10 mouse cellular contexts compared by ENCODE assay signal in genomic region chr5:140940923-140941491, GRCm38 (mm10). TPM values are rescaled to one million over a fixed set of nuclear protein-coding genes. Genes with fewer than 3 reads are reported as not detected.
DNase-seq lines count a peak whose midpoint lies in the region; ATAC-seq lines count a peak whose summit lies in the region.
"Had no signal": no experiment of that assay in that cellular context is flagged by ENCODE, and none has a peak within 500 bp of the region (broad histone marks: within the 10 kb centered on the region; RNA-seq: fewer than 3 reads in every experiment).

No protein-coding gene starts in this region.

- DNase-seq in kidney, adult 18-20 months = peak; percentile 15
- peak; percentile 48 to 57 for DNase-seq in frontal cortex, postnatal 10 days (ENCODE audit: low spot score in 2 of 2)
- DNase-seq in left cerebral cortex, postnatal 10 days (ENCODE audit: extremely low spot score in 1 of 2, low spot score in 2 of 2) = peak; percentile 38 to 68
- DNase-seq in right cerebral cortex, adult 2 months (ENCODE audit: low spot score in 2 of 2) = peak; percentile 41 to 56
- DNase-seq in T-cell, adult 2 months (ENCODE audit: low spot score) = no peak
- no peak for DNase-seq in urinary bladder, postnatal 10 days (ENCODE audit: low spot score)
- DNase-seq: liver, embryonic 13.5 days had no signal

- H3K4me2 ChIP-seq in kidney, embryonic 15.5 days = no peak overlapping the region
- H3K4me2 ChIP-seq in heart, embryonic 12.5 days = no peak overlapping the region
- H3K4me2 ChIP-seq: embryonic facial prominence, embryonic 13.5 days; liver, embryonic 13.5 days had no signal

- H3K4me3 ChIP-seq in kidney, embryonic 15.5 days (replicated peaks) = no peak overlapping the region
- H3K4me3 ChIP-seq in heart, embryonic 12.5 days = no peak overlapping the region
- H3K4me3 ChIP-seq: embryonic facial prominence, embryonic 13.5 days; liver, embryonic 13.5 days had no signal

- intact Hi-C loops in left cerebral cortex, postnatal 10 days (cut with DNase I) = no loop called here

- peaks cover 14% of the 10 kb centered on the region; the same call in 1 of the 2 replicates for H3K4me1 ChIP-seq in kidney, embryonic 15.5 days
- no peaks in the 10 kb centered on the region for H3K4me1 ChIP-seq in heart, embryonic 12.5 days (replicated peaks)
- H3K4me1 ChIP-seq: liver, embryonic 13.5 days had no signal

- ATAC-seq in kidney, embryonic 15.5 days (replicated peaks; ENCODE audit: low FRiP score) = no peak
- no peak for ATAC-seq in heart, embryonic 12.5 days (ENCODE audit: insufficient number of reproducible peaks, low FRiP score)

- 49% methylated on average over 14 of the region's 14 CpGs for WGBS in kidney, embryonic 15.5 days
- WGBS in heart, embryonic 12.5 days = 71% methylated on average over 14 of the region's 14 CpGs

- H3K27me3 ChIP-seq in kidney, embryonic 15.5 days = 0 out of 2 replicates have a peak, but pooled peaks cover 4% of the 10 kb centered on the region
- H3K27me3 ChIP-seq in heart, embryonic 12.5 days (replicated peaks) = no peaks in the 10 kb centered on the region; the same call in 1 of the 2 replicates
- H3K27me3 ChIP-seq: embryonic facial prominence, embryonic 13.5 days; liver, embryonic 13.5 days had no signal

- no peak overlapping the region for H3K27ac ChIP-seq in kidney, embryonic 15.5 days
- H3K27ac ChIP-seq in heart, embryonic 12.5 days (ENCODE audit: poor library complexity, severe bottlenecking) = no peak overlapping the region
- H3K27ac ChIP-seq: embryonic facial prominence, embryonic 13.5 days; liver, embryonic 13.5 days had no signal

- H3K36me3 ChIP-seq in kidney, embryonic 15.5 days = no peaks in the 10 kb centered on the region
- H3K36me3 ChIP-seq in heart, embryonic 12.5 days = no peaks in the 10 kb centered on the region
- H3K36me3 ChIP-seq: embryonic facial prominence, embryonic 13.5 days; liver, embryonic 13.5 days had no signal

- no peak overlapping the region for H3K9ac ChIP-seq in kidney, embryonic 15.5 days
- H3K9ac ChIP-seq in heart, embryonic 12.5 days = no peak overlapping the region
- H3K9ac ChIP-seq: embryonic facial prominence, embryonic 13.5 days; liver, embryonic 13.5 days had no signal

- no peaks in the 10 kb centered on the region for H3K9me3 ChIP-seq in kidney, embryonic 15.5 days (replicated peaks)
- no peaks in the 10 kb centered on the region for H3K9me3 ChIP-seq in heart, embryonic 12.5 days (replicated peaks)
- H3K9me3 ChIP-seq: embryonic facial prominence, embryonic 13.5 days; liver, embryonic 13.5 days had no signal

RNA-seq across cellular contexts. Expression of gene Card11, which starts 59.4 kb away (rescaled TPM):
- 0.15 and 0.30 TPM in 2 replicates for polyA plus RNA-seq in kidney, embryonic 15.5 days (2015; fragmentation: Nextera tagmentation; extraction: Ambion mirVana)
- total RNA-seq in left cerebral cortex, postnatal 10 days (2021) = under 1 TPM; 0.18 to 0.41 TPM
- 0.18 and 0.21 TPM in 2 replicates for polyA plus RNA-seq in heart, embryonic 12.5 days (2016; fragmentation: Nextera tagmentation; extraction: Ambion mirVana)

Comparison
In these comparisons a context has a peak if more than half of its experiments do, and no peak if none do; other contexts are left out.
1. DNase-seq: peak in kidney, adult 18-20 months (single experiment), frontal cortex, postnatal 10 days (2 of 2), left cerebral cortex, postnatal 10 days (2 of 2) and right cerebral cortex, adult 2 months (2 of 2); none in T-cell, adult 2 months (single experiment) and urinary bladder, postnatal 10 days (single experiment).